Mouse (Mus musculus) liver, postnatal 0 days (tissue): ENCODE results near the gene Chpf2. TPM values are rescaled to one million over a fixed set of nuclear protein-coding genes. Genes with fewer than 3 reads are reported as not detected.

Source experiments
- ATAC-seq: fragments of 200-750 bp; cut with Nextera tagmentation; 2 replicates; pipeline ENCODE4 v1.8.0; 2017; ENCODE audit warnings: mild to moderate bottlenecking, moderate library complexity
- DNase-seq: peaks from one replicate; pipeline ENCODE4 v3.0.0-alpha.2; 2016
- H3K27ac ChIP-seq: fragments of 300-500 bp; sonication (generic); 2 replicates; pipeline ENCODE4 v1.5.1; 2014; ENCODE audit warnings: antibody characterized with exemption, moderate library complexity, mild to moderate bottlenecking, low read depth
- H3K27me3 ChIP-seq: fragments of 300-500 bp; sonication (generic); 2 replicates; pipeline ENCODE4 v1.6.1; 2014; ENCODE audit warnings: low read length, control low read depth, mixed read lengths; ENCODE audit not compliant: insufficient read depth
- H3K36me3 ChIP-seq: fragments of 300-500 bp; sonication (generic); replicated peaks from 2 replicates; pipeline ENCODE4 v1.6.1; 2014; ENCODE audit warnings: mild to moderate bottlenecking, control low read depth, low read length, moderate library complexity, mixed read lengths; ENCODE audit not compliant: insufficient read depth
- H3K4me1 ChIP-seq: fragments of 300-500 bp; sonication (generic); 2 replicates; pipeline ENCODE4 v1.6.1; 2014; ENCODE audit warnings: antibody characterized with exemption, mild to moderate bottlenecking, control low read depth; ENCODE audit not compliant: insufficient read depth
- H3K4me2 ChIP-seq: fragments of 300-500 bp; sonication (generic); 2 replicates; pipeline ENCODE4 v1.6.1; 2014; ENCODE audit warnings: low read depth, mild to moderate bottlenecking, low read length, moderate library complexity, mixed read lengths
- H3K4me3 ChIP-seq: fragments of 300-500 bp; sonication (generic); 2 replicates; pipeline ENCODE4 v1.5.1; 2014; ENCODE audit warnings: low read depth, low read length
- H3K9ac ChIP-seq: fragments of 300-500 bp; sonication (generic); replicated peaks from 2 replicates; pipeline ENCODE4 v1.6.1; 2014; ENCODE audit warnings: mild to moderate bottlenecking, moderate library complexity
- H3K9me3 ChIP-seq: fragments of 300-500 bp; sonication (generic); 2 replicates; pipeline ENCODE4 v1.6.1; 2016; ENCODE audit warnings: mild to moderate bottlenecking, control low read depth, low read length, mixed read lengths
- CTCF ChIP-seq: sonication (generic); IDR thresholded peaks from 2 replicates; pipeline ENCODE4 v1.5.1; 2016; ENCODE audit warnings: antibody characterized with exemption, low read depth
- EP300 ChIP-seq: IDR thresholded peaks from 2 replicates; pipeline ENCODE4 v1.6.1; 2016; ENCODE audit warnings: antibody characterized with exemption, low read depth, mild to moderate bottlenecking
- WGBS: fragments of 180-500 bp; shearing (Covaris S2); extraction: QIAGEN DNeasy Blood & Tissue Kit; methylation state at CpG from one replicate; pipeline ENCODE4 v1.1.7; 2014; ENCODE audit not compliant: insufficient replicate concordance; 5-methylcytosine and 5-hydroxymethylcytosine counted together
- polyA plus RNA-seq: library from polyadenylated mRNA; unstranded; fragments of >200 nt; fragmentation: Nextera tagmentation; extraction: Ambion mirVana; gene quantifications from 2 replicates; pipeline ENCODE4 v1.2.1, GENCODE M21; 2015

Gene Chpf2
- polyA plus RNA-seq, 1 experiment from 2014 or later: 15.9 TPM

DNA sequence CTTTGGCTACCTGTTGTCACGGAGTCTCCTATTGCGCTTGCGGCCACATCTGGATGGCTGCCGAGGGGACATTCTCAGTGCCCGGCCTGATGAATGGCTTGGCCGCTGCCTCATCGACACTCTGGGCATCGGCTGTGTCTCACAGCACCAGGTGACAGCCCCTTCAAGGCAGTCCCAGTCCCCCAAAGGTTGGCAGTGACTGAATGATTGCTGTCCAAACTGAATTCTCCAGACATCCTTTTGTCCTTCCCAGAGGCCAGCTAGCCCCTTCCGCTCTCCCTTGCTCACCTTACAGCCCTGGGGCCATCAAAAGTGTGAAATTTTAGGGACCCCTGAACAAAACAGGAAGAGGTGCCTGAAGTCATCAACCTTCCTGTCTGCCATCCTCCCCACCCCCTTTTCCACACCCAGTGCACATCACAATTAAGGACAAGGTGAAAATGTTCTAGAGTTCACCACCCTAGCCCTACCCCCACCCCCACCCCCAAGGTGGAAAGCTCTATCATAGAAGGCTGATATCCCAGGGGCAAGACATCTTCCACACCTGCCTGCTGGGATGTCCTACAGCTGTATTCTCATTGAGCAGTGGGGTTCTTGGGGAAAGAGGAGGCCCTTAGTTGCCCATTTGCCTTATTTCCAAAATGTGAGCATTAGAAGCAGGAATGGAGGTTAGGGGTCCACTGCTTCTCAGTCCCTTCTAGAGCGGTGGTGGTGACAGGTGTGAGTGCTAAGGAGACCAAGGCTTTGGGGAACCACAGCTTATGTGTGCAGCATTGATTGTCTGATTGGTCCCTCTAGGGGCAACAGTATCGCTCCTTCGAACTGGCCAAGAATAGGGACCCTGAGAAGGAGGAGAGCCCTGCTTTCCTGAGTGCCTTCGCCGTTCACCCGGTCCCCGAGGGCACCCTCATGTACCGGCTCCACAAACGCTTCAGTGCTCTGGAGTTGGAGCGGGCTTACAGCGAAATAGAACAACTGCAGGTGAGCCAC is 3.3 kb downstream of the Chpf2 start:
- H3K4me1 ChIP-seq: peaks cover 27% of the 10 kb centered on the region
- no peak overlapping the region for H3K4me2 ChIP-seq
- 91% methylated on average over 20 of the region's 20 CpGs for WGBS
- no peak overlapping the region for H3K27ac ChIP-seq
- H3K4me3 ChIP-seq: no peak overlapping the region
- H3K9me3 ChIP-seq: no peaks in the 10 kb centered on the region
- TF ChIP-seq CTCF: no peak
- H3K36me3 ChIP-seq: peaks cover 14% of the 10 kb centered on the region
- H3K27me3 ChIP-seq: peaks cover 2% of the 10 kb centered on the region; the same call in 1 of the 2 replicates
- no peak overlapping the region for H3K9ac ChIP-seq
- ATAC-seq: no peak
- no peak for DNase-seq

- ATAC-seq (peak; percentile 14; the same call in 1 of the 2 replicates), DNase-seq (peak; percentile 51)
- Histone ChIP-seq H3K4me3 (peak overlapping the region; percentile 26), H3K27ac (0 out of 2 replicates have a peak overlapping the region, but pooled peaks have one; percentile 22), H3K9ac (peak overlapping the region; percentile 30), H3K4me1 (peaks cover 24% of the 10 kb centered on the region), H3K27me3 (peaks cover 2% of the 10 kb centered on the region; the same call in 1 of the 2 replicates), H3K36me3 (peaks cover 14% of the 10 kb centered on the region), H3K4me2 (peak overlapping the region; percentile 62), H3K9me3 (no peaks in the 10 kb centered on the region)
- WGBS: 20% methylated on average over 23 of the region's 23 CpGs
- TF ChIP-seq CTCF (0 out of 2 replicates have a peak, but pooled peaks have one; percentile 1), EP300 (no peak)
These were observed 4.8 kb downstream of the Chpf2 start for GRCm38 (mm10) chr5:24591268-24591721.

- DNase-seq (no peak), ATAC-seq (no peak)
- peak overlapping the region; percentile 62 for H3K4me2 ChIP-seq
- no peaks in the 10 kb centered on the region for H3K9me3 ChIP-seq
- H3K9ac ChIP-seq: peak overlapping the region; percentile 30; the same call in 1 of the 2 replicates
- TF ChIP-seq EP300 (no peak), CTCF (no peak)
- H3K27ac ChIP-seq: no peak overlapping the region
- H3K36me3 ChIP-seq: peaks cover 14% of the 10 kb centered on the region
- peaks cover 2% of the 10 kb centered on the region; the same call in 1 of the 2 replicates for H3K27me3 ChIP-seq
- peaks cover 26% of the 10 kb centered on the region for H3K4me1 ChIP-seq
- H3K4me3 ChIP-seq: peak overlapping the region; percentile 26
- WGBS: 36% methylated on average over 24 of the region's 24 CpGs
These were observed 5.4 kb downstream of the Chpf2 start for GRCm38 (mm10) chr5:24591796-24592470.

GRCm38 (mm10) chr5:24592471-24593160 is 6.1 kb downstream of the Chpf2 start:
- DNase-seq (no peak), ATAC-seq (no peak)
- peak overlapping the region; percentile 62; the same call in 1 of the 2 replicates for H3K4me2 ChIP-seq
- H3K4me1 ChIP-seq: peaks cover 22% of the 10 kb centered on the region
- no peak overlapping the region for H3K27ac ChIP-seq
- TF ChIP-seq EP300 (no peak), CTCF (no peak)
- H3K9me3 ChIP-seq: no peaks in the 10 kb centered on the region
- no peak overlapping the region for H3K4me3 ChIP-seq
- H3K36me3 ChIP-seq: peaks cover 14% of the 10 kb centered on the region
- 33% methylated on average over 21 of the region's 21 CpGs for WGBS
- no peak overlapping the region for H3K9ac ChIP-seq
- H3K27me3 ChIP-seq: peaks cover 2% of the 10 kb centered on the region; the same call in 1 of the 2 replicates

DNA sequence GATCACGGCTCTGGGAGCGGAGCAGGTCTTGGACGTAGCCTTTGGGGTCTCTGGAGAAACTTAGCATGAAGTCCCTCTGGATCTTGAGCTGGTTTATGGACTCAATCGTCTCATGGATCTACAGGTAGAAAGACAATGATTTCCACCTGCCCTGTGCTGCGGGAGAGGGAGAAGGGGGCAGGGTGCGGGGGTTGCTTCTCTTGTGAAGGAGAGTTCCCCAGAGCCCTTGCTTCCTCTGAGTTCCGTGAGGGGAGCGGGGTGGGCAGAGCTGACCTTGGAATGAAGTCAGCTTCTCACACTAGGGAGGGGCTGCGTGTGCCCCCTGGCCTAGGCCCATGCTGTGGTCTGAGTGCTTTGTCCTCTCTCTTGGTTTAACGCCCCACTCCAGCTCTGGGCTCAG is 6.7 kb downstream of the Chpf2 start:
- 78% methylated on average over 10 of the region's 10 CpGs for WGBS
- peaks cover 8% of the 10 kb centered on the region for H3K27me3 ChIP-seq
- ATAC-seq: no peak

More for the DNA sequence above, 6.7 kb downstream of the Chpf2 start:
- H3K4me2 ChIP-seq: no peak overlapping the region
- H3K27ac ChIP-seq: no peak overlapping the region
- H3K4me1 ChIP-seq: peaks cover 18% of the 10 kb centered on the region
- TF ChIP-seq EP300 (no peak), CTCF (no peak)
- no peak overlapping the region for H3K9ac ChIP-seq
- DNase-seq: no peak
- peaks cover 14% of the 10 kb centered on the region for H3K36me3 ChIP-seq
- no peaks in the 10 kb centered on the region for H3K9me3 ChIP-seq
- H3K4me3 ChIP-seq: no peak overlapping the region
